Mouse (Mus musculus) lung, postnatal 36 days (tissue): ENCODE data around the gene Hist1h1a.
A peak's percentile ranks its signal among the peaks of the same experiment; 100 is the strongest.

Source experiments
- DNase-seq: peaks from one replicate; pipeline ENCODE4 v3.0.0; 2022; ENCODE audit warnings: mixed read lengths

The Hist1h1a gene

GRCm38 (mm10) chr13:23744421-23745380 lies 18.8 kb upstream of the Hist1h1a start:
- DNase-seq, result no peak

DNA sequence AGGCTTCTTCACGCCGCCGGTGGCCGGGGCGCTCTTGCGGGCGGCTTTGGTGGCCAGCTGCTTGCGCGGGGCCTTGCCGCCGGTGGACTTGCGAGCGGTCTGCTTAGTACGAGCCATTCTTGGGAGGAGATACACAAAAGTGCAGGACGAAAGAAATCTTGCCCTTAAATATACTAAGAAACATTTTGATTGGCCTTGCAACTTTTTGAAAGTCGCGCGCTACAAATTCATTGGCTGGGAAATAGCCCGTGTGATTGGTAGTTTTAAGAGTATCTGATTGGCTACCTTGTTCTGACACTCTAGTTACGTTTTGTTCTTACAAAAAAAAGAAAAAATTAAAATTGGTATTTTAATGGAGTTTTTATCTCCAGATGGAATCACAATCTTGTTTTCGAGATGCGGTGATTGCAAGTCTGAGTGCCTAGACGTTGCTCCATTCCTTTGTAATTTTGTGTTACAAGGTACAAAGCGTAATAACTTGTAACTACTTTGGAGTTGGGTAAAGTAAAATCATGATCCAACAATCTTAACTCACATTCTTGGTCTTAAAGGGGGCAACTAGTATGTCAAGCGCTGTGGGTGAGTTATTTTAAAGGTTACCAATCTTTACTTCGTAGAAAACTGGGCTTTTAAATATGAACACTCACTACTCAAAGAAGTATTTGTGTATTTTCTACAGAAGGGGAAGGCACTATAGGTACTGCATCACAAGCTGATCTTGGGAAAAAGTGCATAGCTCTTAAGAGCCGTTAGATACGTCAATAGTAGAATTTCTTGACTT lies 17.9 kb upstream of the Hist1h1a start, which contains the start of gene Hist1h3c:
Gene Hist1h3c (minus strand): TSS at position 222 of the 781 bp plus-strand sequence.
- DNase-seq, result peak; percentile 94

GRCm38 (mm10) chr13:23746201-23747080 lies 17.0 kb upstream of the Hist1h1a start, which contains the start of gene Hist1h2bb:
TSS of gene Hist1h2bb (plus strand) at chr13:23746734.
- peak; percentile 88 for DNase-seq

- no peak for DNase-seq
These were observed 16.2 kb upstream of the Hist1h1a start for GRCm38 (mm10) chr13:23747081-23747891.

- no peak for DNase-seq
These were observed 15.6 kb upstream of the Hist1h1a start for GRCm38 (mm10) chr13:23747892-23748288.

- DNase-seq, result no peak
These were observed 13.8 kb upstream of the Hist1h1a start for GRCm38 (mm10) chr13:23749563-23750121.

GRCm38 (mm10) chr13:23750839-23751477 lies 12.5 kb upstream of the Hist1h1a start, which contains the start of gene Hist1h2ab:
TSS of gene Hist1h2ab (plus strand) at chr13:23751126.
- DNase-seq, result peak; percentile 59

DNA sequence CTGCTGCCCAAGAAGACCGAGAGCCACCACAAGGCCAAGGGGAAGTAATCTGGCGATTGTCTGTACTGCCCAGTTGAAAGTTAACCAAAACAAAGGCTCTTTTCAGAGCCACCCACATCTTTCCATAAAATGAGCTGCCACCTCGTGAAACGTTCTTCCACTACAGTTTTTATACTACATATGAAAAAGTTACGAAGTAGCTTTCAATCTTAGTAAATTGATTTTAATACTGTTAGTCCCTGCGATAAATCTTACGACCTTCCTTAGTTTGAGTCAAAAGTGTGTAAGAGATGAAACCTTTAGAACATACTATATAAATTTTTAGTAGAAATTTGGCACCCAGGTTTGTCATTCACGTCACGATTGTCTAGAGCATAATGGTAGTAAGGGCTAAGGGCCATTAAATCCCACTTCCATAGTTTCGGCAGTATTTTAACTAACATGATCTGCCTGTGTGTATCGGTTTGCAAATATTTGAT lies 11.9 kb upstream of the Hist1h1a start:
- no peak for DNase-seq

- DNase-seq, result peak; percentile 94
These were observed 11.3 kb upstream of the Hist1h1a start, which contains the start of gene Hist1h3b for GRCm38 (mm10) chr13:23752067-23752741. TSS of gene Hist1h3b (plus strand) at chr13:23752267.

- DNase-seq, result no peak
These were observed 10.7 kb upstream of the Hist1h1a start for GRCm38 (mm10) chr13:23752742-23753172.

GRCm38 (mm10) chr13:23753314-23754078 lies 10.0 kb upstream of the Hist1h1a start:
- DNase-seq, result no peak

DNA sequence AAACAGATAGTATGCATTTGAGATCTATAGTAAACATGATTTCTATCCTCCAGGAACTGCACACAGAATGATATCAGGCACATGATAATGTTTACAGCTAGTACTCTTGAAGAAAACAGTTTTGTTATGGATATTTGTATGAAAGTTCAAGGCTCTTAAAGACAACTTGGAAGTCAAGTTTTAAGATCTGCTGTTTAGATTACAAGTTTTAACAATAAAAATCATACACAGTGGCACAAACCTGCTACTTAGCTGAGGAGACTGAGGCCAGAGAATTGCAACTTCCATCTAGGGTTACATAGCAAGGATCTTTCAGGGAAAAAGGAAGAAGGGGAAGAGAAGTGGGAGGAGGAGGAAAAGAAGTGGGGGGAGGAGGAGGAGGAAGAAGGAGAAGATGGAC lies 8.5 kb upstream of the Hist1h1a start:
- DNase-seq, result no peak

GRCm38 (mm10) chr13:23756790-23757189 lies 6.7 kb upstream of the Hist1h1a start, which contains the start of gene Hist1h4b:
TSS of gene Hist1h4b (plus strand) at chr13:23757013.
- DNase-seq, result peak; percentile 98

GRCm38 (mm10) chr13:23757211-23757773 lies 6.2 kb upstream of the Hist1h1a start:
- no peak for DNase-seq

- DNase-seq, result no peak
These were observed 5.5 kb upstream of the Hist1h1a start for GRCm38 (mm10) chr13:23757921-23758320.

GRCm38 (mm10) chr13:23759251-23759771 lies 4.2 kb upstream of the Hist1h1a start:
- no peak for DNase-seq

- no peak for DNase-seq
These were observed 3.6 kb upstream of the Hist1h1a start for GRCm38 (mm10) chr13:23759916-23760239.
